Comparison of ENCODE assay signal across 8 mouse cellular contexts in genomic region chr1:64533471-64534443, GRCm38 (mm10). TPM values are rescaled to one million over a fixed set of nuclear protein-coding genes. Genes with fewer than 3 reads are reported as not detected.
DNase-seq lines count a peak whose midpoint lies in the region; TF ChIP-seq lines count a peak whose summit lies in the region.

No protein-coding gene starts in this region.

- H3K36me3 ChIP-seq in ES-Bruce4 (ENCODE audit: control insufficient read depth, insufficient read depth, low read length, poor library complexity, severe bottlenecking) = no peaks in the 10 kb centered on the region

- peak overlapping the region; percentile 97 for H3K9ac ChIP-seq in ES-Bruce4 (ENCODE audit: low read depth, poor library complexity, severe bottlenecking)

- no peak for TF ChIP-seq POLR2A in ES-Bruce4 (IDR thresholded peaks at IDR 0.05; ENCODE audit: insufficient read depth, low read length)
- peak; percentile 48; the same call in 1 of the 2 replicates for TF ChIP-seq POLR2A in bone marrow, adult 2 months (IDR thresholded peaks at IDR 0.05; ENCODE audit: borderline replicate concordance, control insufficient read depth, low read depth, low read length)
- TF ChIP-seq POLR2A in embryonic fibroblast, embryonic 13.5 days (IDR thresholded peaks at IDR 0.05; ENCODE audit: low read depth, low read length) = no peak

- peaks cover 2% of the 10 kb centered on the region for H3K4me1 ChIP-seq in ES-Bruce4 (ENCODE audit: control insufficient read depth, insufficient read depth, low read length)
- H3K4me1 ChIP-seq in bone marrow, adult 2 months (ENCODE audit: control insufficient read depth, insufficient read depth, low read length) = peaks cover 2% of the 10 kb centered on the region; the same call in 1 of the 2 replicates
- H3K4me1 ChIP-seq in embryonic fibroblast, embryonic 13.5 days (ENCODE audit: control insufficient read depth, insufficient read depth, low read length) = peaks cover 6% of the 10 kb centered on the region; the same call in 1 of the 2 replicates

- TF ChIP-seq CTCF in ES-Bruce4 (IDR thresholded peaks at IDR 0.05; ENCODE audit: low read depth, low read length) = no peak
- no peak for TF ChIP-seq CTCF in bone marrow, adult 2 months (IDR thresholded peaks at IDR 0.05; ENCODE audit: control insufficient read depth, insufficient read depth, low read length)
- TF ChIP-seq CTCF in embryonic fibroblast, embryonic 13.5 days (IDR thresholded peaks at IDR 0.05; ENCODE audit: borderline replicate concordance, insufficient read depth, low read length) = no peak

- TF ChIP-seq EP300 in ES-Bruce4 (IDR thresholded peaks at IDR 0.05; ENCODE audit: insufficient read depth, low read depth, low read length) = no peak

- intact Hi-C loops in heart, postnatal 10 days (cut with DNase I) = loop anchor here (10.0 kb wide), 2 partner anchors 161 to 409 kb away; partner anchors contain the start of genes Ccnyl1 and Klf7

- no peaks in the 10 kb centered on the region for H3K27me3 ChIP-seq in ES-Bruce4 (ENCODE audit: control insufficient read depth, insufficient read depth, low read length, poor library complexity, severe bottlenecking)

- H3K9me3 ChIP-seq in ES-Bruce4 (replicated peaks; ENCODE audit: control insufficient read depth, insufficient read depth, low read length, poor library complexity, severe bottlenecking) = no peaks in the 10 kb centered on the region

- no peak overlapping the region for H3K27ac ChIP-seq in ES-Bruce4 (ENCODE audit: insufficient read depth, low read length)
- H3K27ac ChIP-seq in bone marrow, adult 2 months (ENCODE audit: control insufficient read depth, insufficient read depth, low read depth, low read length, poor library complexity) = peak overlapping the region; percentile 99
- H3K27ac ChIP-seq in embryonic fibroblast, embryonic 13.5 days (ENCODE audit: insufficient read depth, low read length) = peak overlapping the region; percentile 74

- DNase-seq in heart, postnatal 10 days = peak; percentile 64 to 66
- DNase-seq in kidney, postnatal 36 days = peak; percentile 52 to 74
- DNase-seq in lung, postnatal 14 days = peak; percentile 49
- DNase-seq in retina, postnatal 7 days (ENCODE audit: low read depth, low spot score) = peak; percentile 11
- peak; percentile 69 for DNase-seq in urinary bladder, adult 2 months (ENCODE audit: low spot score)

- WGBS in bone marrow, adult 2 months = under 1% methylated on average over 35 of the region's 35 CpGs

- peak overlapping the region; percentile 72 for H3K4me3 ChIP-seq in ES-Bruce4 (ENCODE audit: low read depth, low read length)
- peak overlapping the region; percentile 92 for H3K4me3 ChIP-seq in bone marrow, adult 2 months (replicated peaks; ENCODE audit: control insufficient read depth, low read depth, low read length)
- peak overlapping the region; percentile 87 for H3K4me3 ChIP-seq in embryonic fibroblast, embryonic 13.5 days (ENCODE audit: insufficient read depth, low read length)

RNA-seq across cellular contexts. Expression of gene Creb1, which starts 1.3 kb away (rescaled TPM):
- 61.2 and 62.5 TPM in 2 replicates for polyA plus RNA-seq in ES-Bruce4 (2011; ENCODE audit: insufficient read depth, insufficient read length, low read depth, missing spikeins)
- 14.1 and 15.9 TPM in 2 replicates for polyA plus RNA-seq in bone marrow, adult 2 months (2011; ENCODE audit: insufficient read depth, insufficient read length, low replicate concordance, missing spikeins)
- polyA plus RNA-seq in embryonic fibroblast, embryonic 13.5 days (2011; ENCODE audit: insufficient read length, low read depth, missing spikeins) = 38.3 and 45.1 TPM in 2 replicates
- 10 to 100 TPM; 31.2 to 36.9 TPM for total RNA-seq in heart, postnatal 10 days (2021)
- polyA plus RNA-seq in urinary bladder, adult 2 months (2012; rRNA removed) = 9.2 and 12.0 TPM in 2 replicates

Comparison
In these comparisons a context has a peak if more than half of its experiments do, and no peak if none do; other contexts are left out.
1. DNase-seq: peak in every context shown above with its lines; median percentile 69 in urinary bladder, adult 2 months; 65 in heart, postnatal 10 days; 63 in kidney, postnatal 36 days; 49 in lung, postnatal 14 days; 11 in retina, postnatal 7 days.